9 mouse cellular contexts compared by ENCODE assay signal in the genomic region with DNA sequence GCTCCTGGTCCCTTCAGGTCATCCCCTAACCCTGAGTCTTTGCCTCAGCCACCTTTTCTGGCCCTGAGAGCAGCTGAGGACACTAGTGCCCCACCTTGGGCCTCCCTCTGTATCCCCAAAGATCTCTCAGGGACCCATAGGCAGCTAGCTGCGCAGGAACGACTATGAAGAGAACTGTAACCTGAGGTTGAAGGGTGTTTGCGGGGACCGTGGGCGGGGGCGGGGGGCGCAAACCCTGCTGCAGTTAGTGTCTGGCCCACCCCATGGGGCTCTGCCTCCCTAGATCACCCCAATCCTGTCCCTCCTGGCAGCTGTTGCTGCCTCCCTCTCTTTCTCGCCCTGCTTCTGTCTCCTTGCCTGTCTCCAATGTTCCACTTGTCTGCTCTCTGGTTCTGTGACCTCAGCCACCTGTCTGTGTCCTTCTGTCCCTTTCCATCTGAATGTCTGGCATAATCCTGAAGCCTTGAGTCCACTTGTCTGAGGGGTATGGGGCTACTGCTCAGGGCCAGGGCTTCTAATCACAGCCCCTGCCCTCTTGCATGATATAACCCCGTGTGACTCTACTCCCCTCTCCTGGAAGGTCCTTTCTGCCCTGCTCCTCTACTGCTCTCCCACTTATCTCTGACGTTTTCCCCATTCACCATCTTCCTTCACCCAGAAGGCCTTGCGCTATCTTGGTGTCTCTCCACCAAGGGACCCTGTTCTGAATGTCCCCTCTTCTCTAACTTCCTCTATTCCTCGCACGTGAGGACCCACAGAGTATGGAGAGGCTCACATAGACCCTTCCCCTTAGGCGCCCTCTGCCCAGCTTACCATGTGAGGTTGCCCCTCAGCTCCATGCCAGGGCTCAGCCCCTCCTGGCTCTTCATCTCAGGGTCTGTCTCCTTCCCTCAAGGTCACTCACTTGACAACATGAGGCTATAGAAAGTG. TPM values are rescaled to one million over a fixed set of nuclear protein-coding genes. Genes with fewer than 3 reads are reported as not detected.
DNase-seq lines count a peak whose midpoint lies in the region; ATAC-seq and TF ChIP-seq lines count a peak whose summit lies in the region.
"Had no signal": no experiment of that assay in that cellular context is flagged by ENCODE, and none has a peak within 500 bp of the region (broad histone marks: within the 10 kb centered on the region; RNA-seq: fewer than 3 reads in every experiment).

No protein-coding gene starts in this region.

- peak overlapping the region; percentile 61 for H3K4me3 ChIP-seq in embryonic facial prominence, embryonic 13.5 days
- peak overlapping the region; percentile 55; the same call in 1 of the 2 replicates for H3K4me3 ChIP-seq in intestine, embryonic 14.5 days (ENCODE audit: low read depth, low read length)
- peak overlapping the region; percentile 16 for H3K4me3 ChIP-seq in myocyte

- H3K4me1 ChIP-seq in embryonic facial prominence, embryonic 13.5 days, result peaks cover 39% of the 10 kb centered on the region
- peaks cover 9% of the 10 kb centered on the region; the same call in 1 of the 2 replicates for H3K4me1 ChIP-seq in intestine, embryonic 14.5 days (replicated peaks; ENCODE audit: control insufficient read depth, insufficient read depth, low read length)

- TF ChIP-seq POLR2A in myocyte (IDR thresholded peaks at IDR 0.05; ENCODE audit: insufficient read length, low read depth), result peak; percentile 14

- peak overlapping the region; percentile 96 for H3K4me2 ChIP-seq in embryonic facial prominence, embryonic 13.5 days
- H3K4me2 ChIP-seq in intestine, embryonic 14.5 days (ENCODE audit: low read length), result peak overlapping the region; percentile 93
- peak overlapping the region; percentile 56 for H3K4me2 ChIP-seq in myocyte (ENCODE audit: low read depth)

- H3K9ac ChIP-seq in embryonic facial prominence, embryonic 13.5 days, result peak overlapping the region; percentile 77; the same call in 1 of the 2 replicates
- no peak overlapping the region for H3K9ac ChIP-seq in intestine, embryonic 14.5 days (ENCODE audit: low read length)

- no peak overlapping the region for H3K27ac ChIP-seq in embryonic facial prominence, embryonic 13.5 days
- no peak overlapping the region for H3K27ac ChIP-seq in intestine, embryonic 14.5 days (ENCODE audit: low read depth)

- ATAC-seq in embryonic facial prominence, embryonic 13.5 days (ENCODE audit: insufficient number of reproducible peaks, insufficient read depth, low FRiP score, low TSS enrichment, low read depth), result no peak
- no peak for ATAC-seq in intestine, embryonic 14.5 days (replicated peaks; ENCODE audit: low FRiP score, low TSS enrichment, low read depth)

- H3K27me3 ChIP-seq in embryonic facial prominence, embryonic 13.5 days, result peaks cover 40% of the 10 kb centered on the region
- peaks cover 34% of the 10 kb centered on the region for H3K27me3 ChIP-seq in intestine, embryonic 14.5 days (replicated peaks; ENCODE audit: control insufficient read depth, insufficient read depth, low read length)
- H3K27me3 ChIP-seq in myocyte (ENCODE audit: control insufficient read depth, insufficient read depth, insufficient read length), result peaks cover 9% of the 10 kb centered on the region

- 39% methylated on average over 14 of the region's 14 CpGs for WGBS in embryonic facial prominence, embryonic 13.5 days
- WGBS in intestine, embryonic 14.5 days, result 55% methylated on average over 14 of the region's 14 CpGs

- H3K36me3 ChIP-seq in embryonic facial prominence, embryonic 13.5 days, result no peaks in the 10 kb centered on the region
- no peaks in the 10 kb centered on the region for H3K36me3 ChIP-seq in intestine, embryonic 14.5 days (ENCODE audit: control insufficient read depth, insufficient read depth, low read length)
- H3K36me3 ChIP-seq in myocyte (ENCODE audit: control insufficient read depth, insufficient read depth), result no peaks in the 10 kb centered on the region

- H3ac ChIP-seq in myocyte (ENCODE audit: control insufficient read depth, insufficient read length), result peak overlapping the region; percentile 42

- H3K79me2 ChIP-seq in myocyte (ENCODE audit: control insufficient read depth, insufficient read depth), result no peaks in the 10 kb centered on the region

- no peaks in the 10 kb centered on the region for H3K9me3 ChIP-seq in embryonic facial prominence, embryonic 13.5 days
- H3K9me3 ChIP-seq in intestine, embryonic 14.5 days (ENCODE audit: control insufficient read depth, low read length), result no peaks in the 10 kb centered on the region

- peak; percentile 5 for DNase-seq in kidney, postnatal 10 days
- DNase-seq in kidney, adult 11 months, result no peak
- DNase-seq in intestine, embryonic 14.5 days (ENCODE audit: low spot score), result no peak
- no peak for DNase-seq in embryo, embryonic 10 days (ENCODE audit: low spot score)
- no peak for DNase-seq in layer of hippocampus, postnatal 25 days (ENCODE audit: extremely low spot score in 1 of 2, low spot score in 1 of 2)
- no peak for DNase-seq in layer of hippocampus, adult 8-10 months (ENCODE audit: low spot score in 2 of 2)

TF ChIP-seq in myocyte, 11 proteins besides CTCF, POLR2A, EP300 and RAD21:
- no peak for TF ChIP-seq USF1 (IDR thresholded peaks at IDR 0.05; ENCODE audit: low read depth)
- no peak for TF ChIP-seq SRF (IDR thresholded peaks at IDR 0.05; ENCODE audit: control insufficient read depth, insufficient read length, low read depth)
- TF ChIP-seq MYOD1 (IDR thresholded peaks at IDR 0.05; ENCODE audit: control insufficient read depth in 1 of 3, insufficient read length in 2 of 3, low read depth in 2 of 3), result peak; percentile 31 to 91 (median 87)
- TF ChIP-seq CEBPB (IDR thresholded peaks at IDR 0.05; ENCODE audit: insufficient read depth, poor library complexity, severe bottlenecking), result no peak
- TF ChIP-seq MYOG (IDR thresholded peaks at IDR 0.05; ENCODE audit: control insufficient read depth in 1 of 3, insufficient read depth in 1 of 3, insufficient read length in 2 of 3, low read depth in 2 of 3), result peak in 2 of 3 experiments; percentile 65 to 86
- TF ChIP-seq POLR2AphosphoS2 (IDR thresholded peaks at IDR 0.05; ENCODE audit: insufficient read length, low read depth), result peak; percentile 9
- no peak for TF ChIP-seq E2F4 (IDR thresholded peaks at IDR 0.05; ENCODE audit: insufficient read depth)
- TF ChIP-seq MAX (IDR thresholded peaks at IDR 0.05; ENCODE audit: low read depth), result no peak
- TF ChIP-seq TCF12 (IDR thresholded peaks at IDR 0.05; ENCODE audit: insufficient read depth, poor library complexity, severe bottlenecking), result peak; percentile 57
- TF ChIP-seq TCF3 (IDR thresholded peaks at IDR 0.05; ENCODE audit: insufficient read length, low read depth), result no peak

RNA-seq across cellular contexts. Expression of a gene that starts 0.9 kb away (rescaled TPM):
- 4.7 and 4.8 TPM in 2 replicates for polyA plus RNA-seq in embryonic facial prominence, embryonic 13.5 days (2015; fragmentation: Nextera tagmentation; extraction: Ambion mirVana)
- polyA plus RNA-seq in intestine, embryonic 14.5 days (2014; fragmentation: Nextera tagmentation; extraction: Ambion mirVana), result 1.7 and 2.4 TPM in 2 replicates
- polyA plus RNA-seq in myocyte (2012; fragmentation: generic; extraction: Trizol), result 41.3 TPM
- total RNA-seq in layer of hippocampus, postnatal 25 days (2021), result 10 to 100 TPM; 85.1 to 86.0 TPM
- total RNA-seq in layer of hippocampus, adult 8-10 months (2022), result 10 to 100 TPM; 65.6 to 77.6 (median 69.9) TPM

RNA-seq across cellular contexts. Expression of a gene that starts 15.8 kb away (rescaled TPM):
- polyA plus RNA-seq in embryonic facial prominence, embryonic 13.5 days (2015; fragmentation: Nextera tagmentation; extraction: Ambion mirVana), result 2.7 and 3.1 TPM in 2 replicates
- polyA plus RNA-seq in intestine, embryonic 14.5 days (2014; fragmentation: Nextera tagmentation; extraction: Ambion mirVana), result 2.2 and 2.7 TPM in 2 replicates
- 0.12 TPM for polyA plus RNA-seq in myocyte (2012; fragmentation: generic; extraction: Trizol)
- 1,000 to 10,000 TPM; 2,567 to 2,613 TPM for total RNA-seq in layer of hippocampus, postnatal 25 days (2021)
- total RNA-seq in layer of hippocampus, adult 8-10 months (2022), result 1,000 to 10,000 TPM; 1,891 to 2,020 (median 1,922) TPM

RNA-seq across cellular contexts. Expression of a gene that starts 32.3 kb away (rescaled TPM):
- 10.6 and 11.3 TPM in 2 replicates for polyA plus RNA-seq in embryonic facial prominence, embryonic 13.5 days (2015; fragmentation: Nextera tagmentation; extraction: Ambion mirVana)
- 32.2 and 45.9 TPM in 2 replicates for polyA plus RNA-seq in intestine, embryonic 14.5 days (2014; fragmentation: Nextera tagmentation; extraction: Ambion mirVana)
- 0.41 TPM for polyA plus RNA-seq in myocyte (2012; fragmentation: generic; extraction: Trizol)
- not detected for total RNA-seq in layer of hippocampus, postnatal 25 days (2021)
- not detected for total RNA-seq in layer of hippocampus, adult 8-10 months (2022)
- total RNA-seq: left cerebral cortex, postnatal 36 days had no signal

RNA-seq across cellular contexts. Expression of a gene that starts 51.9 kb away (rescaled TPM):
- 25.4 and 25.5 TPM in 2 replicates for polyA plus RNA-seq in embryonic facial prominence, embryonic 13.5 days (2015; fragmentation: Nextera tagmentation; extraction: Ambion mirVana)
- polyA plus RNA-seq in intestine, embryonic 14.5 days (2014; fragmentation: Nextera tagmentation; extraction: Ambion mirVana), result 14.6 and 19.5 TPM in 2 replicates
- 7.8 TPM for polyA plus RNA-seq in myocyte (2012; fragmentation: generic; extraction: Trizol)
- 10 to 100 TPM; 32.5 to 35.2 TPM for total RNA-seq in layer of hippocampus, postnatal 25 days (2021)
- 10 to 100 TPM; 33.2 to 41.3 (median 39.6) TPM for total RNA-seq in layer of hippocampus, adult 8-10 months (2022)

RNA-seq across cellular contexts. Expression of a gene that starts 51.9 kb away (rescaled TPM):
- 80.0 and 84.5 TPM in 2 replicates for polyA plus RNA-seq in embryonic facial prominence, embryonic 13.5 days (2015; fragmentation: Nextera tagmentation; extraction: Ambion mirVana)
- polyA plus RNA-seq in intestine, embryonic 14.5 days (2014; fragmentation: Nextera tagmentation; extraction: Ambion mirVana), result 92.9 and 97.2 TPM in 2 replicates
- 183 TPM for polyA plus RNA-seq in myocyte (2012; fragmentation: generic; extraction: Trizol)
- 10 to 100 TPM; 85.0 to 85.9 TPM for total RNA-seq in layer of hippocampus, postnatal 25 days (2021)
- total RNA-seq in layer of hippocampus, adult 8-10 months (2022), result 10 to 100 TPM; 85.5 to 91.6 (median 87.1) TPM
